Mouse (Mus musculus): ENCODE measurements at regions not wholly inside any gene's neighbourhood (a gene's known extent, or its start where the extent isn't known, plus 50 kb on each side); places are given as distances from the start of the nearest gene placed in this dataset.

DNA sequence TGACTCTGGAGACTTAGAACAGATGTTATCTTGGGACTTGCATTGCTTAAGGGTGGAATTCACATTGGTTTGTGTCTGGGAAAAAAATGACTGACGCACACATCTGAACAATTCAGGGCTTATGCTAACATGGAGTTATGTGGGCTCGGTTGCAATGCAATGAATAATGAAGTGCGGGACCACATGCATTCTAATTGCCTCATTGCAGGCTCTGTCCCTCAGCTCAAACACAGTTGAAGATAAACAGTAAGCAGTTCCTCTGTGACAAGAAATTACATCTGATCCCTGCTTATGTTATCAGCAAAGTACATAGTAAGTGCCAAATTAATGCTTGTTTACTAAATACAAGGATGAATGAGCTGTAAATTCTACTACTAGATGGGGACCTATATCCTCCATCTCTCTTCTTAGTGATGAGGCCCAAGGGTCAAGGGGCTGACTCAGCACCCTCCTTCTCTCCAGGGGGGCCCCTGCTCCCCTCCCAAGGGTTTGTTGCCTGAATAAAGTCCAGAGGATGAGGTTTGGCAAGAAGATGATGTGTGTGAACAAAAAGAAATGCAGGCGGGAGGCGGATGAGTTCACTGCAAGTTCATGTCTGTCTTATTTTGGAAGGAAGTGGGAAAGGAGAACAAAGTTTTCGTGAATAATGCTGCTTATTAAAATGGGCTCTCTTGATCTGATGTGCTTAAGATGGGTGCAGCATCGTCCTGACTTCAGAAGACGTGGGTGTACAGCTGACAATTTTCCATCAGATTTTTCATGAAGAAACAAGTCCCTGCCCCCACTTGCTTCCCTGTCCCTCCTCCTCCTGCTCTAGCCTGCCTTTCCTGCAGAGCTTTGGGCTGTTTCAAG lies 533.1 kb downstream of the Shisa9 start:
- TF ChIP-seq EP300 (IDR thresholded peaks at IDR 0.05; ENCODE audit: low read depth) = no peak
- no peak for TF ChIP-seq CTCF (IDR thresholded peaks at IDR 0.05; ENCODE audit: low read depth)

Data from heart, postnatal 0 days (tissue).